Mouse (Mus musculus): Measurements from ENCODE around the gene Inpp5k.
"Not testable (repeated sequence)": the region's sequence is repeated elsewhere in the genome, so short reads cannot be mapped to it uniquely, and the experiment has no call there.

The Inpp5k gene

GRCm38 (mm10) chr11:75630645-75631229, at the start of gene Inpp5k:
Gene Inpp5k, plus strand, starts transcription at chr11:75630988.
- DNase-seq (ENCODE audit: low spot score), result peak; percentile 97

GRCm38 (mm10) chr11:75581495-75582149, 49.2 kb upstream of the Inpp5k start:
- no peak for DNase-seq (ENCODE audit: low spot score)

GRCm38 (mm10) chr11:75583521-75583920, 47.3 kb upstream of the Inpp5k start:
- DNase-seq (ENCODE audit: low spot score), result no peak

GRCm38 (mm10) chr11:75585061-75585460, 45.7 kb upstream of the Inpp5k start:
- DNase-seq (ENCODE audit: low spot score), result no peak

GRCm38 (mm10) chr11:75585978-75586377, 44.8 kb upstream of the Inpp5k start:
- no peak for DNase-seq (ENCODE audit: low spot score)

GRCm38 (mm10) chr11:75586963-75587362, 43.8 kb upstream of the Inpp5k start:
- no peak for DNase-seq (ENCODE audit: low spot score)

- DNase-seq (ENCODE audit: low spot score), result peak; percentile 89
Observed at GRCm38 (mm10) chr11:75587493-75588284, 43.1 kb upstream of the Inpp5k start, which contains the start of gene Pitpna. Gene Pitpna, plus strand, starts transcription at chr11:75588097.

- DNase-seq (ENCODE audit: low spot score), result peak; percentile 80
Observed at GRCm38 (mm10) chr11:75588285-75588941, 42.4 kb upstream of the Inpp5k start.

GRCm38 (mm10) chr11:75592612-75593011, 38.2 kb upstream of the Inpp5k start:
- no peak for DNase-seq (ENCODE audit: low spot score)

- no peak for DNase-seq (ENCODE audit: low spot score)
Observed at GRCm38 (mm10) chr11:75594431-75594830, 36.4 kb upstream of the Inpp5k start.

GRCm38 (mm10) chr11:75595404-75595803, 35.4 kb upstream of the Inpp5k start:
- no peak for DNase-seq (ENCODE audit: low spot score)

- no peak for DNase-seq (ENCODE audit: low spot score)
Observed at GRCm38 (mm10) chr11:75595816-75596215, 35.0 kb upstream of the Inpp5k start.

- DNase-seq (ENCODE audit: low spot score), result no peak
Observed at GRCm38 (mm10) chr11:75596726-75597255, 34.0 kb upstream of the Inpp5k start.

GRCm38 (mm10) chr11:75598004-75598403, 32.8 kb upstream of the Inpp5k start:
- DNase-seq (ENCODE audit: low spot score), result no peak

GRCm38 (mm10) chr11:75599802-75600201, 31.0 kb upstream of the Inpp5k start:
- DNase-seq (ENCODE audit: low spot score), result not testable (repeated sequence)

- no peak for DNase-seq (ENCODE audit: low spot score)
Observed at GRCm38 (mm10) chr11:75604826-75605225, 26.0 kb upstream of the Inpp5k start.

GRCm38 (mm10) chr11:75605318-75605717, 25.5 kb upstream of the Inpp5k start:
- DNase-seq (ENCODE audit: low spot score), result peak; percentile 47

GRCm38 (mm10) chr11:75608776-75609175, 22.0 kb upstream of the Inpp5k start:
- peak; percentile 43 for DNase-seq (ENCODE audit: low spot score)

GRCm38 (mm10) chr11:75610021-75610420, 20.8 kb upstream of the Inpp5k start:
- DNase-seq (ENCODE audit: low spot score), result no peak

- DNase-seq (ENCODE audit: low spot score), result no peak
Observed at GRCm38 (mm10) chr11:75614769-75615168, 16.0 kb upstream of the Inpp5k start.

GRCm38 (mm10) chr11:75615556-75615955, 15.2 kb upstream of the Inpp5k start:
- peak; percentile 83 for DNase-seq (ENCODE audit: low spot score)

GRCm38 (mm10) chr11:75619133-75619532, 11.7 kb upstream of the Inpp5k start:
- DNase-seq (ENCODE audit: low spot score), result no peak

Measured in yolk sac, embryonic 10.5 days (tissue).